Mouse (Mus musculus) liver, embryonic 12.5 days (tissue): Measurements from ENCODE around the gene A030014E15Rik. TPM values are rescaled to one million over a fixed set of nuclear protein-coding genes. Genes with fewer than 3 reads are reported as not detected.
"Not testable (repeated sequence)": the region's sequence is repeated elsewhere in the genome, so short reads cannot be mapped to it uniquely, and the experiment has no call there.

Source experiments
- ATAC-seq: fragments of 200-750 bp; cut with Nextera tagmentation; 2 replicates; pipeline ENCODE4 v1.8.0; 2017; ENCODE audit warnings: moderate number of reproducible peaks, mild to moderate bottlenecking, moderate library complexity
- H3K27ac ChIP-seq: fragments of 300-500 bp; sonication (generic); 2 replicates; pipeline ENCODE4 v1.5.1; 2016; ENCODE audit warnings: mild to moderate bottlenecking
- H3K27me3 ChIP-seq: fragments of 300-500 bp; sonication (generic); replicated peaks from 2 replicates; pipeline ENCODE4 v1.6.1; 2016; ENCODE audit warnings: mild to moderate bottlenecking, moderate library complexity
- H3K36me3 ChIP-seq: fragments of 300-500 bp; sonication (generic); 2 replicates; pipeline ENCODE4 v1.6.1; 2016; ENCODE audit warnings: mild to moderate bottlenecking, moderate library complexity
- H3K4me1 ChIP-seq: fragments of 300-500 bp; sonication (generic); 2 replicates; pipeline ENCODE4 v1.6.1; 2016
- H3K4me2 ChIP-seq: fragments of 300-500 bp; sonication (generic); 2 replicates; pipeline ENCODE4 v1.6.1; 2016; ENCODE audit warnings: mild to moderate bottlenecking, moderate library complexity
- H3K4me3 ChIP-seq: fragments of 300-500 bp; sonication (generic); 2 replicates; pipeline ENCODE4 v1.5.1; 2016; ENCODE audit warnings: mild to moderate bottlenecking, moderate library complexity
- H3K9ac ChIP-seq: fragments of 300-500 bp; sonication (generic); 2 replicates; pipeline ENCODE4 v1.6.1; 2016; ENCODE audit warnings: mild to moderate bottlenecking, moderate library complexity
- H3K9me3 ChIP-seq: fragments of 300-500 bp; sonication (generic); replicated peaks from 2 replicates; pipeline ENCODE4 v1.6.1; 2016; ENCODE audit warnings: mild to moderate bottlenecking, moderate library complexity
- WGBS: fragments of 180-500 bp; shearing (Covaris S2); methylation state at CpG from one replicate; pipeline ENCODE4 v1.1.7; 2016; ENCODE audit not compliant: insufficient replicate concordance; 5-methylcytosine and 5-hydroxymethylcytosine counted together
- polyA plus RNA-seq: library from polyadenylated mRNA; unstranded; fragments of >200 nt; fragmentation: Nextera tagmentation; extraction: Ambion mirVana; gene quantifications from 2 replicates; pipeline ENCODE4 v1.2.1, GENCODE M21; 2016

The A030014E15Rik gene
- not detected in 2 replicates for polyA plus RNA-seq

GRCm38 (mm10) chr1:82924650-82925049 lies at the start of gene A030014E15Rik:
Gene A030014E15Rik, plus strand, starts transcription at chr1:82924917.
- Histone ChIP-seq H3K9ac (no peak within 1 kb of the TSS), H3K9me3 (no peaks in the 10 kb centered on the region), H3K4me1 (no peaks in the 10 kb centered on the region), H3K27me3 (no peaks in the 10 kb centered on the region), H3K27ac (no peak within 1 kb of the TSS), H3K4me3 (no peak within 1 kb of the TSS), H3K36me3 (no peaks in the 10 kb centered on the region), H3K4me2 (no peak within 1 kb of the TSS)
- ATAC-seq, result no peak
- 77% methylated on average over 6 of the region's 6 CpGs for WGBS

- no peaks in the 10 kb centered on the region for H3K4me1 ChIP-seq
- H3K27me3 ChIP-seq, result no peaks in the 10 kb centered on the region
- ATAC-seq, result no peak
- no peak overlapping the region for H3K4me2 ChIP-seq
- H3K4me3 ChIP-seq, result no peak overlapping the region
- no peaks in the 10 kb centered on the region for H3K9me3 ChIP-seq
- no peak overlapping the region for H3K9ac ChIP-seq
- H3K36me3 ChIP-seq, result peaks cover 86% of the 10 kb centered on the region
- no peak overlapping the region for H3K27ac ChIP-seq
- WGBS, result 71% methylated on average over 2 of the region's 2 CpGs
Observed at GRCm38 (mm10) chr1:82879172-82879571, 45.5 kb upstream of the A030014E15Rik start.

GRCm38 (mm10) chr1:82880196-82880595 lies 44.5 kb upstream of the A030014E15Rik start:
- H3K4me3 ChIP-seq, result no peak overlapping the region
- 90% methylated on average over 8 of the region's 8 CpGs for WGBS
- H3K4me2 ChIP-seq, result no peak overlapping the region
- H3K36me3 ChIP-seq, result peaks cover 86% of the 10 kb centered on the region
- no peaks in the 10 kb centered on the region for H3K4me1 ChIP-seq
- no peak for ATAC-seq
- H3K9me3 ChIP-seq, result no peaks in the 10 kb centered on the region
- H3K27me3 ChIP-seq, result no peaks in the 10 kb centered on the region
- H3K27ac ChIP-seq, result no peak overlapping the region
- no peak overlapping the region for H3K9ac ChIP-seq

GRCm38 (mm10) chr1:82893269-82893668 lies 31.4 kb upstream of the A030014E15Rik start:
- 91% methylated on average over 7 of the region's 7 CpGs for WGBS
- H3K27ac ChIP-seq, result no peak overlapping the region
- no peak overlapping the region for H3K4me3 ChIP-seq
- H3K4me2 ChIP-seq, result no peak overlapping the region
- peaks cover 92% of the 10 kb centered on the region for H3K36me3 ChIP-seq
- ATAC-seq, result no peak
- H3K9me3 ChIP-seq, result no peaks in the 10 kb centered on the region
- no peaks in the 10 kb centered on the region for H3K4me1 ChIP-seq
- no peak overlapping the region for H3K9ac ChIP-seq
- no peaks in the 10 kb centered on the region for H3K27me3 ChIP-seq

GRCm38 (mm10) chr1:82900567-82900966 lies 24.1 kb upstream of the A030014E15Rik start:
- no peaks in the 10 kb centered on the region for H3K9me3 ChIP-seq
- ATAC-seq, result no peak
- H3K9ac ChIP-seq, result no peak overlapping the region
- no peak overlapping the region for H3K4me3 ChIP-seq
- H3K27me3 ChIP-seq, result no peaks in the 10 kb centered on the region
- no peaks in the 10 kb centered on the region for H3K4me1 ChIP-seq
- H3K27ac ChIP-seq, result no peak overlapping the region
- WGBS, result 91% methylated on average over 1 of the region's 1 CpGs
- H3K36me3 ChIP-seq, result peaks cover 87% of the 10 kb centered on the region
- no peak overlapping the region for H3K4me2 ChIP-seq

GRCm38 (mm10) chr1:82901201-82901600 lies 23.5 kb upstream of the A030014E15Rik start:
- no peak overlapping the region for H3K4me2 ChIP-seq
- 81% methylated on average over 3 of the region's 3 CpGs for WGBS
- no peak for ATAC-seq
- no peaks in the 10 kb centered on the region for H3K4me1 ChIP-seq
- no peaks in the 10 kb centered on the region for H3K9me3 ChIP-seq
- peaks cover 83% of the 10 kb centered on the region for H3K36me3 ChIP-seq
- no peaks in the 10 kb centered on the region for H3K27me3 ChIP-seq
- H3K4me3 ChIP-seq, result no peak overlapping the region
- no peak overlapping the region for H3K9ac ChIP-seq
- no peak overlapping the region for H3K27ac ChIP-seq

- Histone ChIP-seq H3K4me1 (peaks cover 8% of the 10 kb centered on the region; the same call in 1 of the 2 replicates), H3K9me3 (no peaks in the 10 kb centered on the region), H3K36me3 (peaks cover 51% of the 10 kb centered on the region), H3K9ac (no peak overlapping the region), H3K4me3 (no peak overlapping the region), H3K27ac (no peak overlapping the region), H3K27me3 (no peaks in the 10 kb centered on the region), H3K4me2 (no peak overlapping the region)
- ATAC-seq, result no peak
- 90% methylated on average over 3 of the region's 3 CpGs for WGBS
Observed at GRCm38 (mm10) chr1:82905886-82906285, 18.8 kb upstream of the A030014E15Rik start.

- no peak within 1 kb of the TSS for H3K27ac ChIP-seq
- peaks cover 9% of the 10 kb centered on the region for H3K36me3 ChIP-seq
- WGBS, result 85% methylated on average over 3 of the region's 3 CpGs
- no peaks in the 10 kb centered on the region for H3K27me3 ChIP-seq
- peaks cover 28% of the 10 kb centered on the region for H3K4me1 ChIP-seq
- H3K4me2 ChIP-seq, result no peak within 1 kb of the TSS
- H3K9me3 ChIP-seq, result no peaks in the 10 kb centered on the region
- H3K9ac ChIP-seq, result no peak within 1 kb of the TSS
- no peak for ATAC-seq
- H3K4me3 ChIP-seq, result no peak within 1 kb of the TSS
Observed at GRCm38 (mm10) chr1:82913025-82913424, 11.7 kb upstream of the A030014E15Rik start, which contains the start of gene A030005L19Rik. Gene A030005L19Rik, plus strand, starts transcription at chr1:82913325.

- not testable (repeated sequence) for H3K4me2 ChIP-seq, H3K9ac ChIP-seq, ATAC-seq, H3K27ac ChIP-seq, H3K36me3 ChIP-seq, H3K4me3 ChIP-seq, H3K27me3 ChIP-seq, H3K9me3 ChIP-seq
- WGBS, result 70% methylated on average over 5 of the region's 5 CpGs
- peaks cover 28% of the 10 kb centered on the region for H3K4me1 ChIP-seq
Observed at GRCm38 (mm10) chr1:82913434-82913833, 11.3 kb upstream of the A030014E15Rik start.

- H3K27ac ChIP-seq, ATAC-seq, H3K4me1 ChIP-seq, H3K9me3 ChIP-seq, H3K27me3 ChIP-seq, H3K4me3 ChIP-seq, H3K9ac ChIP-seq, H3K4me2 ChIP-seq, H3K36me3 ChIP-seq: not testable (repeated sequence)
- 58% methylated on average over 2 of the region's 3 CpGs for WGBS
Observed at GRCm38 (mm10) chr1:82930558-82930957, 5.8 kb downstream of the A030014E15Rik start.

GRCm38 (mm10) chr1:82931326-82931725 lies 6.6 kb downstream of the A030014E15Rik start, which contains the start of gene Gm6217:
Gene Gm6217, minus strand, starts transcription at chr1:82931399.
- H3K27ac ChIP-seq, H3K27me3 ChIP-seq, H3K4me2 ChIP-seq, H3K9me3 ChIP-seq, ATAC-seq, H3K9ac ChIP-seq, H3K4me3 ChIP-seq, H3K4me1 ChIP-seq, H3K36me3 ChIP-seq: not testable (repeated sequence)
- no CpG with 5 or more reads among the region's 6 CpGs for WGBS

- no peak overlapping the region for H3K9ac ChIP-seq
- H3K4me1 ChIP-seq, result no peaks in the 10 kb centered on the region
- no peaks in the 10 kb centered on the region for H3K27me3 ChIP-seq
- H3K36me3 ChIP-seq, result no peaks in the 10 kb centered on the region
- no peak overlapping the region for H3K4me2 ChIP-seq
- peaks cover 16% of the 10 kb centered on the region for H3K9me3 ChIP-seq
- WGBS, result 80% methylated on average over 5 of the region's 5 CpGs
- no peak for ATAC-seq
- H3K4me3 ChIP-seq, result no peak overlapping the region
- no peak overlapping the region for H3K27ac ChIP-seq
Observed at GRCm38 (mm10) chr1:82938666-82939065, 13.9 kb downstream of the A030014E15Rik start.

- H3K4me3 ChIP-seq, H3K4me2 ChIP-seq, H3K27ac ChIP-seq, ATAC-seq, H3K36me3 ChIP-seq, H3K4me1 ChIP-seq, H3K9ac ChIP-seq, H3K27me3 ChIP-seq: not testable (repeated sequence)
- peaks cover 16% of the 10 kb centered on the region for H3K9me3 ChIP-seq
- 73% methylated on average over 2 of the region's 2 CpGs for WGBS
Observed at GRCm38 (mm10) chr1:82942505-82942904, 17.8 kb downstream of the A030014E15Rik start.
